Mouse (Mus musculus): ENCODE data around the gene Pex5. TPM values are rescaled to one million over a fixed set of nuclear protein-coding genes. Genes with fewer than 3 reads are reported as not detected.

Gene Pex5
- polyA plus RNA-seq, 1 experiment from 2014 or later: 32.5 TPM

DNA sequence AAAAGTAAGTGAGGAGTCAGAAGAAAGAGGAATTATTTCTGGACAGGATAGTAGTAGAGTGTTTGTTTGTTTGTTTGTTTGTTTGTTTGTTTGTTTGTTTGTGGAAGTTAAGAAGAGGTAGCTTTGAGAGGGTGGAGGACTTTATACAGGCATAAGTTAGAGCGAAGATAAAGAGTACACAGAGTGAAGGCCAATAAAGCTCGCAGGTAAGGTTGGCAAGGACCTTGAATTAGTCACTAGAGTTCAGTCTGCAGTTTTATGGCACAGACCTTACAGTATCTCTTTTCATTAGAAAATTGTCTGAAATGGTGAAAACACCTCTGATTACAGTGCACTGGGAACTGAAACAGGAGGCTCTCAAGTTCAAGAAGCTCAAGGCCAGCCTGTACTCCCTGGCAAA is 31.2 kb upstream of the Pex5 start:
- WGBS (ENCODE audit: insufficient replicate concordance): 84% methylated on average over 2 of the region's 2 CpGs
- Histone ChIP-seq H3K9ac (replicated peaks) (no peak overlapping the region), H3K4me1 (ENCODE audit: insufficient read depth) (no peaks in the 10 kb centered on the region), H3K27me3 (ENCODE audit: insufficient read depth, low read length) (no peaks in the 10 kb centered on the region), H3K36me3 (replicated peaks; ENCODE audit: insufficient read depth, low read length) (no peaks in the 10 kb centered on the region), H3K4me2 (ENCODE audit: low read depth, low read length) (no peak overlapping the region), H3K9me3 (ENCODE audit: low read length) (no peaks in the 10 kb centered on the region), H3K27ac (ENCODE audit: low read depth) (no peak overlapping the region), H3K4me3 (ENCODE audit: low read depth, low read length) (no peak overlapping the region)
- TF ChIP-seq EP300 (IDR thresholded peaks at IDR 0.05; ENCODE audit: low read depth) (no peak), CTCF (IDR thresholded peaks at IDR 0.05; ENCODE audit: low read depth) (no peak)
- DNase-seq (no peak), ATAC-seq (no peak)

DNA sequence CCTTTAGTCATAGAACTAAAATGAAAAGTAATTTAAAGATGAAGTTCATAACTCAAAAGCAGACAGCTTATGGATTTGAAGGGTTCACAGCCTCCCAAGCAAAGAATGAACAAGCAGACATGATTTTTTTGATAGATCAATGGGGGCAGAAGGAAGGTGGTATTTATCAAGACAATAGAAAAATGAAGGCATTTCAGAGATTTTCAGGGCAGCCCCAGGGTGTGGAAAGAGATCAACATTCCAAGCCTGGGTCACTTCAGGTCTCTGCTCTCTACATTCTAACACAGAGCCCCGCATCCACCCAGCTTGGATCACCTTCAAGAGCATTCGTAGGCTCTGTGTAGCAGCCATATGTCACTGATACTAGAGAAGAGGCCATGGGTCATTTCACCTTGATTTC is 28.5 kb upstream of the Pex5 start:
- H3K4me1 ChIP-seq (ENCODE audit: insufficient read depth): no peaks in the 10 kb centered on the region
- no peak for ATAC-seq
- H3K9me3 ChIP-seq (ENCODE audit: low read length): no peaks in the 10 kb centered on the region
- no peak overlapping the region for H3K4me2 ChIP-seq (ENCODE audit: low read depth, low read length)
- H3K4me3 ChIP-seq (ENCODE audit: low read depth, low read length): no peak overlapping the region
- no peaks in the 10 kb centered on the region for H3K27me3 ChIP-seq (ENCODE audit: insufficient read depth, low read length)
- H3K36me3 ChIP-seq (replicated peaks; ENCODE audit: insufficient read depth, low read length): no peaks in the 10 kb centered on the region
- no peak overlapping the region for H3K9ac ChIP-seq (replicated peaks)
- 75% methylated on average over 2 of the region's 2 CpGs for WGBS (ENCODE audit: insufficient replicate concordance)
- DNase-seq: no peak
- no peak overlapping the region for H3K27ac ChIP-seq (ENCODE audit: low read depth)
- TF ChIP-seq EP300 (IDR thresholded peaks at IDR 0.05; ENCODE audit: low read depth) (no peak), CTCF (IDR thresholded peaks at IDR 0.05; ENCODE audit: low read depth) (no peak)

DNA sequence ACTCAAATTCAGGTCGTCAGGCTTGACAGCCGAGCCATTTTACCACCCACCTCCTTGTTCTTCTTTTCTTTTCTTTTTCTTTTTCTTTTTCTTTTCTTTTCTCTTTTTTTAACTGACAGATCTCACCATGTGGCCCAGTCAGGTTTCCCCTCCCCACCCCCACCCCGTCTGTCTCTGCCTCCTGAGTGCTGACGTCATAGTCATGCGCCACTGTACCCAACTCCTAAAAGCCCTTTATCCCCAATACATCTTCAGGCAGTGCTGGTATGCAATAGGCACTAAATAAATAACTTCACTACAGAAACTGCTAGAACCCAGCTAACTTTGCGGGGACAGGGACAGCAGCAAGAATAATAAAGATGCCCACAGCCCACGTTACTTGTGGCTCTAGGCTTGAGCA is 21.4 kb upstream of the Pex5 start:
- TF ChIP-seq EP300 (IDR thresholded peaks at IDR 0.05; ENCODE audit: low read depth) (no peak), CTCF (IDR thresholded peaks at IDR 0.05; ENCODE audit: low read depth) (no peak)
- Histone ChIP-seq H3K4me2 (ENCODE audit: low read depth, low read length) (no peak overlapping the region), H3K9ac (replicated peaks) (no peak overlapping the region), H3K27ac (ENCODE audit: low read depth) (no peak overlapping the region), H3K27me3 (ENCODE audit: insufficient read depth, low read length) (no peaks in the 10 kb centered on the region), H3K36me3 (replicated peaks; ENCODE audit: insufficient read depth, low read length) (no peaks in the 10 kb centered on the region), H3K4me3 (ENCODE audit: low read depth, low read length) (no peak overlapping the region), H3K9me3 (ENCODE audit: low read length) (no peaks in the 10 kb centered on the region), H3K4me1 (ENCODE audit: insufficient read depth) (0 out of 2 replicates have a peak, but pooled peaks cover 2% of the 10 kb centered on the region)
- ATAC-seq: no peak
- WGBS (ENCODE audit: insufficient replicate concordance): 76% methylated on average over 7 of the region's 7 CpGs
- no peak for DNase-seq

DNA sequence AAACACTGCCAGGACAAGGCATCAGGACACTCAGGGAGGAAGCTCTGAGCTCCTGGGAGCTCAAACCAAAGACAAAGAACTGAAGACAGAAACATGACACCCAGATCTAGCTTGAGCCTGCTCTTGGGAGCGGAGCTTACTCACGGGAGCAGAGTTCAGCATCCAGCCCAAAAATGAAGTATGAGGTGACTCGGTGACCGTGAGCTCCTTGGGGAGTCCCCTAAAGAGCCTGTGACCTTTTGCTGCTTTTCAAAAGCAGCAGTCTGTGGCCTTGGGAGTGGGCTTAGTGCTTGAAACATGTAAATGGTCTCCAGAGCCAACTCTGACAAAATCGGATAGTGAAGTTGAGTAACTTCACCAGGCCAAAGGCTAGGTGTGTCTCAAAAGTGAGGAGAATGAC is 20.3 kb upstream of the Pex5 start:
- H3K9me3 ChIP-seq (ENCODE audit: low read length): no peaks in the 10 kb centered on the region
- ATAC-seq: no peak
- WGBS (ENCODE audit: insufficient replicate concordance): 71% methylated on average over 5 of the region's 5 CpGs
- H3K36me3 ChIP-seq (replicated peaks; ENCODE audit: insufficient read depth, low read length): no peaks in the 10 kb centered on the region
- no peak for TF ChIP-seq CTCF (IDR thresholded peaks at IDR 0.05; ENCODE audit: low read depth)
- no peak for TF ChIP-seq EP300 (IDR thresholded peaks at IDR 0.05; ENCODE audit: low read depth)
- H3K27me3 ChIP-seq (ENCODE audit: insufficient read depth, low read length): no peaks in the 10 kb centered on the region
- no peak overlapping the region for H3K9ac ChIP-seq (replicated peaks)
- 0 out of 2 replicates have a peak, but pooled peaks cover 2% of the 10 kb centered on the region for H3K4me1 ChIP-seq (ENCODE audit: insufficient read depth)
- no peak overlapping the region for H3K27ac ChIP-seq (ENCODE audit: low read depth)
- no peak overlapping the region for H3K4me2 ChIP-seq (ENCODE audit: low read depth, low read length)
- no peak for DNase-seq
- no peak overlapping the region for H3K4me3 ChIP-seq (ENCODE audit: low read depth, low read length)

DNA sequence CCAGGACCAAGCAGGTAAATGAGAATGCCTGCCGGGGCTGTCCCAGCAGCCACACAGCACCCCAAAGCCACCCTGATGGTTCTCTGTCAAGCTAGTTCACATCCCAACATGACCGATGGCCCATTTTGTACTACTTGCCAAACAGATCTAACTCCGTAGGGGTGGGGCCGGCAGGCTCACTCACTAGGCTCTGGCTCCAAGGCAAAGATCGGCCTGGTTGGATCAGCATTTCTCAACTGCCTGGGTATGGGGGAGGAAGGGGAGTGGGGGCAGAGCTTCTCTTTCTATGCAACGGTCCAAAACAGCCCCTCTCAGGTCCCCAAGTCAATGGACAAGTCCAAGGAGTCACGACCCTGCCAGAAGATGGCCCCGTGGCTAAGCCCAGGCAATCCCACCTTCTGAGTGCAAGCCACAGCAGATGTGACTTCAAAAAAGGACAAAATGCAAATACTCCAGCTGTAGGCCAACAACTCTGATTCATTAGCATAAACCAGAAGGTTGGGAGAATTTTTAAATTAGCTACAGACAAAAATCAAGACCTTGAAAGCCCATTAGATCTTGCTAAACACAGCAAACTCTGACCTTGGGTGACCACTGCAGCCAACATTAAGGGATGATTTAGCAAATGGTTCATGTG is 18.9 kb upstream of the Pex5 start:
- H3K4me3 ChIP-seq (ENCODE audit: low read depth, low read length): no peak overlapping the region
- no peak overlapping the region for H3K27ac ChIP-seq (ENCODE audit: low read depth)
- TF ChIP-seq CTCF (IDR thresholded peaks at IDR 0.05; ENCODE audit: low read depth) (no peak), EP300 (IDR thresholded peaks at IDR 0.05; ENCODE audit: low read depth) (no peak)
- no peaks in the 10 kb centered on the region for H3K27me3 ChIP-seq (ENCODE audit: insufficient read depth, low read length)
- no peaks in the 10 kb centered on the region for H3K9me3 ChIP-seq (ENCODE audit: low read length)
- no peak overlapping the region for H3K9ac ChIP-seq (replicated peaks)
- no peaks in the 10 kb centered on the region for H3K36me3 ChIP-seq (replicated peaks; ENCODE audit: insufficient read depth, low read length)
- WGBS (ENCODE audit: insufficient replicate concordance): 76% methylated on average over 8 of the region's 8 CpGs
- peaks cover 3% of the 10 kb centered on the region; the same call in 1 of the 2 replicates for H3K4me1 ChIP-seq (ENCODE audit: insufficient read depth)
- no peak overlapping the region for H3K4me2 ChIP-seq (ENCODE audit: low read depth, low read length)
- DNase-seq (no peak), ATAC-seq (peak; percentile 63)

DNA sequence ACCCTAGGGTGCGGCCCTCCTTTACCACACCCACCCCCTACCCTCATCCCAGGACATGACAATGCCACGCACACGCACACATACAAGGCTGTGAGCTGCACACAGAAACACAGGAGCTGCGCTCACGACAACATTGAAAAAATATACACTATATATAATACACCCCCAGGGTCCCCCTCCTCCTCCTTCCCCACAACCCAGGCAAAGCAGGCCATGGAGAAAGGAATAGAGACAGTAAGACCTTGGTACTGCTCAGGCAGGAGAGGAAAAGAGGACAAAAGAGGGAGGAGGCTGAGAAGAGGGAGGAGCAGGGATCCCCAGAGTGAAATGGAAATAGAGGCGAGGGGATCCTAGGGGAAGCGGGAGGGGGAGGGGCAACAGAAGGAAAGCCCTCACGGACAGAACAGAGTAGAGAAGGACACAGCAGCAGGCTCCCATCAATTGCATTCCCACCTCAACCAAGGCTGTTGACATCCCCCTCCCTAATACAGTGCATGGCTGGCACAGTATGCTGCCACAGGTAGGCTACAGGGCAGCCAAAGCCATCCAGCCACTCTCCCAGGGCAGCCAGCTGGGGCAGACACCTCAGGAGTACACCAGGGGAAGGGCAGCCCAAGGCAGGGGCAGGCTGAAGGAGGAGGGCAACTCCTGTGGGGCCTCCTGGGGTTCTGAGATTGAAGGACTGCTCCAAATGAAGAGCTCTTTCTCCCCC is 16.1 kb upstream of the Pex5 start:
- no peak overlapping the region for H3K9ac ChIP-seq (replicated peaks)
- H3K4me1 ChIP-seq (ENCODE audit: insufficient read depth): peaks cover 6% of the 10 kb centered on the region; the same call in 1 of the 2 replicates
- H3K27ac ChIP-seq (ENCODE audit: low read depth): no peak overlapping the region
- no peaks in the 10 kb centered on the region for H3K9me3 ChIP-seq (ENCODE audit: low read length)
- no peak for DNase-seq
- 76% methylated on average over 8 of the region's 8 CpGs for WGBS (ENCODE audit: insufficient replicate concordance)
- ATAC-seq: no peak
- H3K4me3 ChIP-seq (ENCODE audit: low read depth, low read length): no peak overlapping the region
- no peaks in the 10 kb centered on the region for H3K27me3 ChIP-seq (ENCODE audit: insufficient read depth, low read length)
- H3K4me2 ChIP-seq (ENCODE audit: low read depth, low read length): no peak overlapping the region
- TF ChIP-seq CTCF (IDR thresholded peaks at IDR 0.05; ENCODE audit: low read depth) (no peak), EP300 (IDR thresholded peaks at IDR 0.05; ENCODE audit: low read depth) (no peak)
- no peaks in the 10 kb centered on the region for H3K36me3 ChIP-seq (replicated peaks; ENCODE audit: insufficient read depth, low read length)

Measured in liver, postnatal 0 days (tissue).